In the genomic region with DNA sequence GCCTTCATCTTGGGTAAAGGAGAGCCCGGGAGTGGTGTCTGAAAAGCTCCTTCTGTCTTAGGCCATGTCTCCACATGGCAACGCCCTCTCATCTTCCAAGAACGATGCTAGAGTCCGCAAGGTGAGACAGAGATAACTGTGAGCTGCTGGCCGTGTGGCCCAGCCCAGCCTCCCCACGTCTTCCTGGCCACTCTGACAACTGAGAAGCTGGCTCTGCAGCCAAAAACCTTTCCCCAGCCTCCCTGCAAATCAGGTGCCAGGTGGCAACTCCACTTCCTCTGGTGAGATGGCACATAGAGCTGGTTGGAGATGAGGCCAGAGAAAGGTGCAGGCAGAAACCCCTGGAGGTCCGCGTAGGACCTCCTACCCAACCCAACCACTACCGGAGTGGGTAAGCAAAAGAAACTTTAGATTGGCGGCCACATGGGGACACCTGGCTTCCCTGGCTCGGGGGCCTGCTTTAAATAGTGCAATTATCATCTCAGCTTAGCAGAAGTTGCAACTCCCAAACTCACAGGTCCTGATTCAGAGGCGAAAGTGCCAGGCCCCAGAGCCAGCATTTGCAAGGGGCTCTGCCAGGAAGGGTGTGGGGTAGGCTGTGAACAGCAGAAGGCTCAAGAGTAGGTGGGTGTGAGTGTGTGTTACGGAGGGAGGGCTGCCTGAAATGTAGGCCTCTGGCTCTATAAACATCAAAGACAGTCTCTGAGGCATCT, we compare ENCODE assay signal across 14 mouse cellular contexts. TPM values are rescaled to one million over a fixed set of nuclear protein-coding genes. Genes with fewer than 3 reads are reported as not detected.
DNase-seq lines count a peak whose midpoint lies in the region; ATAC-seq lines count a peak whose summit lies in the region.
"Had no signal": no experiment of that assay in that cellular context is flagged by ENCODE, and none has a peak within 500 bp of the region (broad histone marks: within the 10 kb centered on the region; RNA-seq: fewer than 3 reads in every experiment).

No protein-coding gene starts in this region.

- H3K9ac ChIP-seq in heart, embryonic 15.5 days = no peak overlapping the region
- H3K9ac ChIP-seq in heart, embryonic 11.5 days (ENCODE audit: low read depth, low read length) = no peak overlapping the region
- no peak overlapping the region for H3K9ac ChIP-seq in forebrain, embryonic 16.5 days (replicated peaks; ENCODE audit: low read depth, low read length)
- no peak overlapping the region for H3K9ac ChIP-seq in kidney, embryonic 14.5 days (ENCODE audit: low read depth, low read length)
- no peak overlapping the region for H3K9ac ChIP-seq in hindbrain, embryonic 16.5 days (ENCODE audit: low read depth, low read length)
- H3K9ac ChIP-seq: liver, embryonic 13.5 days had no signal

- H3K27ac ChIP-seq in heart, embryonic 15.5 days = peak overlapping the region; percentile 91
- H3K27ac ChIP-seq in heart, embryonic 11.5 days (ENCODE audit: low read depth, low read length) = no peak overlapping the region
- no peak overlapping the region for H3K27ac ChIP-seq in forebrain, embryonic 16.5 days (ENCODE audit: low read length)
- no peak overlapping the region for H3K27ac ChIP-seq in kidney, embryonic 14.5 days (ENCODE audit: low read depth, low read length)
- H3K27ac ChIP-seq in hindbrain, embryonic 16.5 days (ENCODE audit: low read depth, low read length) = no peak overlapping the region
- H3K27ac ChIP-seq: liver, embryonic 13.5 days had no signal

- no peaks in the 10 kb centered on the region for H3K9me3 ChIP-seq in heart, embryonic 15.5 days (replicated peaks)
- no peaks in the 10 kb centered on the region for H3K9me3 ChIP-seq in heart, embryonic 11.5 days (replicated peaks; ENCODE audit: control insufficient read depth, low read length)
- no peaks in the 10 kb centered on the region for H3K9me3 ChIP-seq in forebrain, embryonic 16.5 days (ENCODE audit: control insufficient read depth, low read length)
- H3K9me3 ChIP-seq in kidney, embryonic 14.5 days (ENCODE audit: control insufficient read depth, low read length) = no peaks in the 10 kb centered on the region
- H3K9me3 ChIP-seq in hindbrain, embryonic 16.5 days (ENCODE audit: control insufficient read depth, low read length) = no peaks in the 10 kb centered on the region
- H3K9me3 ChIP-seq: liver, embryonic 13.5 days had no signal

- no peak overlapping the region for H3K4me3 ChIP-seq in heart, embryonic 15.5 days
- no peak overlapping the region for H3K4me3 ChIP-seq in heart, embryonic 11.5 days (ENCODE audit: low read depth, low read length)
- no peak overlapping the region for H3K4me3 ChIP-seq in forebrain, embryonic 16.5 days (replicated peaks; ENCODE audit: low read length)
- H3K4me3 ChIP-seq in kidney, embryonic 14.5 days (ENCODE audit: low read length) = no peak overlapping the region
- H3K4me3 ChIP-seq in hindbrain, embryonic 16.5 days (ENCODE audit: low read length) = no peak overlapping the region
- H3K4me3 ChIP-seq: liver, embryonic 13.5 days had no signal

- intact Hi-C loops in left cerebral cortex, postnatal 36 days (cut with DNase I) = no loop called here

- WGBS in heart, embryonic 15.5 days = 62% methylated on average over 13 of the region's 13 CpGs
- WGBS in heart, embryonic 11.5 days (ENCODE audit: insufficient replicate concordance) = 55% methylated on average over 13 of the region's 13 CpGs
- WGBS in forebrain, embryonic 16.5 days = 72% methylated on average over 13 of the region's 13 CpGs
- 70% methylated on average over 13 of the region's 13 CpGs for WGBS in kidney, embryonic 14.5 days
- WGBS in hindbrain, embryonic 16.5 days = 75% methylated on average over 13 of the region's 13 CpGs

- no peaks in the 10 kb centered on the region for H3K27me3 ChIP-seq in heart, embryonic 15.5 days
- no peaks in the 10 kb centered on the region for H3K27me3 ChIP-seq in heart, embryonic 11.5 days (ENCODE audit: control insufficient read depth, insufficient read depth, low read length)
- H3K27me3 ChIP-seq in forebrain, embryonic 16.5 days (replicated peaks; ENCODE audit: control insufficient read depth, insufficient read depth, low read length) = no peaks in the 10 kb centered on the region
- no peaks in the 10 kb centered on the region for H3K27me3 ChIP-seq in kidney, embryonic 14.5 days (ENCODE audit: control insufficient read depth, insufficient read depth, low read length)
- H3K27me3 ChIP-seq in hindbrain, embryonic 16.5 days (replicated peaks; ENCODE audit: control insufficient read depth, insufficient read depth, low read length) = no peaks in the 10 kb centered on the region
- H3K27me3 ChIP-seq: liver, embryonic 13.5 days had no signal

- no peak overlapping the region for H3K4me2 ChIP-seq in heart, embryonic 15.5 days
- no peak overlapping the region for H3K4me2 ChIP-seq in heart, embryonic 11.5 days
- H3K4me2 ChIP-seq in forebrain, embryonic 16.5 days (ENCODE audit: low read length) = no peak overlapping the region
- no peak overlapping the region for H3K4me2 ChIP-seq in kidney, embryonic 14.5 days (replicated peaks; ENCODE audit: low read depth, low read length)
- H3K4me2 ChIP-seq in hindbrain, embryonic 16.5 days (ENCODE audit: low read length) = no peak overlapping the region
- H3K4me2 ChIP-seq: liver, embryonic 13.5 days had no signal

- peaks cover 76% of the 10 kb centered on the region for H3K4me1 ChIP-seq in heart, embryonic 15.5 days (replicated peaks)
- peaks cover 62% of the 10 kb centered on the region for H3K4me1 ChIP-seq in heart, embryonic 11.5 days (ENCODE audit: control insufficient read depth, insufficient read depth, low read length)
- H3K4me1 ChIP-seq in forebrain, embryonic 16.5 days (replicated peaks; ENCODE audit: control insufficient read depth, insufficient read depth, low read length) = peaks cover 11% of the 10 kb centered on the region
- H3K4me1 ChIP-seq in kidney, embryonic 14.5 days (ENCODE audit: control insufficient read depth, insufficient read depth, low read length) = 0 out of 2 replicates have a peak, but pooled peaks cover 3% of the 10 kb centered on the region
- H3K4me1 ChIP-seq in hindbrain, embryonic 16.5 days (ENCODE audit: control insufficient read depth, insufficient read depth, low read depth, low read length) = peaks cover 3% of the 10 kb centered on the region; the same call in 1 of the 2 replicates

- peak; percentile 94 for DNase-seq in cerebellum, adult 11-12 months
- peak; percentile 55 to 75 for DNase-seq in left cerebral cortex, postnatal 36 days (ENCODE audit: low spot score in 2 of 2)
- no peak for DNase-seq in lung, postnatal 25 days (ENCODE audit: low spot score)
- DNase-seq: kidney, adult 11 months; liver, embryonic 13.5 days; midbrain, embryonic 14.5 days; thymus, adult 2 months had no signal

- H3K36me3 ChIP-seq in heart, embryonic 15.5 days = no peaks in the 10 kb centered on the region
- H3K36me3 ChIP-seq in heart, embryonic 11.5 days (ENCODE audit: control insufficient read depth, insufficient read depth, low read length) = no peaks in the 10 kb centered on the region
- no peaks in the 10 kb centered on the region for H3K36me3 ChIP-seq in forebrain, embryonic 16.5 days (ENCODE audit: control insufficient read depth, insufficient read depth)
- H3K36me3 ChIP-seq in kidney, embryonic 14.5 days (ENCODE audit: control insufficient read depth, insufficient read depth, low read length) = no peaks in the 10 kb centered on the region
- H3K36me3 ChIP-seq in hindbrain, embryonic 16.5 days (ENCODE audit: control insufficient read depth, insufficient read depth, low read length) = no peaks in the 10 kb centered on the region
- H3K36me3 ChIP-seq: liver, embryonic 13.5 days had no signal

- ATAC-seq in heart, embryonic 15.5 days (replicated peaks; ENCODE audit: insufficient number of reproducible peaks, insufficient read depth, low FRiP score, low read depth) = no peak
- no peak for ATAC-seq in heart, embryonic 11.5 days (replicated peaks; ENCODE audit: insufficient number of reproducible peaks, low FRiP score, low TSS enrichment)
- peak; percentile 60 for ATAC-seq in forebrain, embryonic 16.5 days
- ATAC-seq in kidney, embryonic 14.5 days (ENCODE audit: low FRiP score, low TSS enrichment) = no peak
- no peak for ATAC-seq in hindbrain, embryonic 16.5 days
- ATAC-seq: activated CD4-positive, CD25-positive, alpha-beta regulatory T cell, adult 4 months had no signal

RNA-seq across cellular contexts. Expression of gene Ppfia4, which starts 2.6 kb away (rescaled TPM):
- polyA plus RNA-seq in heart, embryonic 15.5 days (2015; fragmentation: Nextera tagmentation; extraction: Ambion mirVana) = 9.7 and 10.3 TPM in 2 replicates
- polyA plus RNA-seq in heart, embryonic 11.5 days (2014; fragmentation: Nextera tagmentation; extraction: Ambion mirVana) = 9.4 and 9.7 TPM in 2 replicates
- polyA plus RNA-seq in forebrain, embryonic 16.5 days (2015; fragmentation: Nextera tagmentation; extraction: Ambion mirVana) = 11.1 and 16.4 TPM in 2 replicates
- total RNA-seq in left cerebral cortex, postnatal 36 days (2021) = 10 to 100 TPM; 48.4 to 49.5 TPM
- 1.6 and 2.7 TPM in 2 replicates for polyA plus RNA-seq in kidney, embryonic 14.5 days (2014; fragmentation: Nextera tagmentation; extraction: Ambion mirVana)
- polyA plus RNA-seq in hindbrain, embryonic 16.5 days (2015; fragmentation: Nextera tagmentation; extraction: Ambion mirVana) = 32.0 and 34.0 TPM in 2 replicates

RNA-seq across cellular contexts. Expression of gene Tmem183a, which starts 26.4 kb away (rescaled TPM):
- polyA plus RNA-seq in heart, embryonic 15.5 days (2015; fragmentation: Nextera tagmentation; extraction: Ambion mirVana) = 53.0 and 58.1 TPM in 2 replicates
- polyA plus RNA-seq in heart, embryonic 11.5 days (2014; fragmentation: Nextera tagmentation; extraction: Ambion mirVana) = 75.1 and 78.8 TPM in 2 replicates
- 150 and 151 TPM in 2 replicates for polyA plus RNA-seq in forebrain, embryonic 16.5 days (2015; fragmentation: Nextera tagmentation; extraction: Ambion mirVana)
- total RNA-seq in left cerebral cortex, postnatal 36 days (2021) = 10 to 100 TPM; 80.1 to 87.0 TPM
- 57.0 and 91.3 TPM in 2 replicates for polyA plus RNA-seq in kidney, embryonic 14.5 days (2014; fragmentation: Nextera tagmentation; extraction: Ambion mirVana)
- polyA plus RNA-seq in hindbrain, embryonic 16.5 days (2015; fragmentation: Nextera tagmentation; extraction: Ambion mirVana) = 132 TPM in 2 replicates

RNA-seq across cellular contexts. Expression of gene Myog, which starts 45.6 kb away (rescaled TPM):
- 0.98 and 2.0 TPM in 2 replicates for polyA plus RNA-seq in heart, embryonic 15.5 days (2015; fragmentation: Nextera tagmentation; extraction: Ambion mirVana)
- 3.7 and 4.2 TPM in 2 replicates for polyA plus RNA-seq in heart, embryonic 11.5 days (2014; fragmentation: Nextera tagmentation; extraction: Ambion mirVana)
- polyA plus RNA-seq in forebrain, embryonic 16.5 days (2015; fragmentation: Nextera tagmentation; extraction: Ambion mirVana) = 0.32 TPM in 1 of 2 replicates, not detected in the other
- total RNA-seq in left cerebral cortex, postnatal 36 days (2021) = not detected
- polyA plus RNA-seq in kidney, embryonic 14.5 days (2014; fragmentation: Nextera tagmentation; extraction: Ambion mirVana) = 0.97 and 1.4 TPM in 2 replicates
- 6.4 TPM in 1 of 2 replicates, not detected in the other for polyA plus RNA-seq in hindbrain, embryonic 16.5 days (2015; fragmentation: Nextera tagmentation; extraction: Ambion mirVana)
- total RNA-seq: common myeloid progenitor, adult 5-6 weeks had no signal
- polyA plus RNA-seq: activated CD4-positive, CD25-positive, alpha-beta regulatory T cell, adult 4 months; midbrain, embryonic 14.5 days had no signal

RNA-seq across cellular contexts. Expression of gene 4933406M09Rik, which starts 50.4 kb away (rescaled TPM):
- polyA plus RNA-seq in heart, embryonic 15.5 days (2015; fragmentation: Nextera tagmentation; extraction: Ambion mirVana) = not detected in 2 replicates
- not detected in 2 replicates for polyA plus RNA-seq in heart, embryonic 11.5 days (2014; fragmentation: Nextera tagmentation; extraction: Ambion mirVana)
- polyA plus RNA-seq in forebrain, embryonic 16.5 days (2015; fragmentation: Nextera tagmentation; extraction: Ambion mirVana) = not detected in 2 replicates
- total RNA-seq in left cerebral cortex, postnatal 36 days (2021) = not detected
- polyA plus RNA-seq in kidney, embryonic 14.5 days (2014; fragmentation: Nextera tagmentation; extraction: Ambion mirVana) = not detected in 2 replicates
- 0.09 TPM in 1 of 2 replicates, not detected in the other for polyA plus RNA-seq in hindbrain, embryonic 16.5 days (2015; fragmentation: Nextera tagmentation; extraction: Ambion mirVana)
- total RNA-seq: common myeloid progenitor, adult 5-6 weeks had no signal
- polyA plus RNA-seq: activated CD4-positive, CD25-positive, alpha-beta regulatory T cell, adult 4 months; liver, embryonic 13.5 days; midbrain, embryonic 14.5 days; thymus, adult 2 months had no signal
